Mouse (Mus musculus): ENCODE measurements at regions not wholly inside any gene's neighbourhood (a gene's known extent, or its start where the extent isn't known, plus 50 kb on each side); places are given as distances from the start of the nearest gene placed in this dataset.

DNA sequence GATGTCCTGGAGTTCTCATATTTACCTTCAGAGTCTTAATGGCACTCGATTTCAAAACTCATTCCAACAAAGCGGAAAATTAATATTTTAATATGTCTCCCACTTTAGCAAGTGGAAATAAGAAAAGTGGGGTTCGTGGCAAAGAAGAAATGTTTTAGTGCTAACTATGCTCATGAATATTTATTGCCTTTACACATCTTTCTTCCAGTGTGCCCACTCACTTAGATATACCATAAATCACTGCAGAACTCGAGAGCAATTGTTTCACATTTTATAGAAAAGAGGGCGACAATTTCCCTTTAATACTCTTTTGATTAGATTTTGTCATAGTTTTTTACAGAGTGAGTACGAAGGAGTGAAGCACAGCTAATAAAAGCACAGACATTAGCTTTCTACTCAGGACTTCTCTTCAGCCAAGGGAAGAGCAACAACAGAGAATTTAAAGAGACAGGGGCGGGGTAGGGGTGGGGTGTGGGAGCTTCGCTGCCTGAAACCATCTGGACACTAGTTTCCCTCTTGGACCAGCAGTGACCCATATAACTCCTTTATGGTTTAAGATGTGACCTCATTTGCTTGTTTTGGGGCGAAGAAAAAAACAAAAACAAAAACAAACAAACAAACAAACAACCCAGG lies 207.6 kb upstream of the Negr1 start:
- no peaks in the 10 kb centered on the region for H3K4me1 ChIP-seq (ENCODE audit: control insufficient read depth, insufficient read depth, low read length)
- no peaks in the 10 kb centered on the region for H3K36me3 ChIP-seq (ENCODE audit: control insufficient read depth, insufficient read depth, low read length)
- no peak overlapping the region for H3K4me3 ChIP-seq (ENCODE audit: insufficient read depth, low read depth, low read length)
- 56% methylated on average over 9 of the region's 9 CpGs for WGBS
- TF ChIP-seq CTCF (conservative IDR thresholded peaks at IDR 0.05; ENCODE audit: insufficient read depth, insufficient read length, low read depth, low read length), result no peak
- TF ChIP-seq POLR2A (IDR thresholded peaks at IDR 0.05; ENCODE audit: low read depth, low read length), result no peak
- DNase-seq, result no peak
- H3K27me3 ChIP-seq (replicated peaks; ENCODE audit: control insufficient read depth, insufficient read depth, low read length), result no peaks in the 10 kb centered on the region
- no peak overlapping the region for H3K27ac ChIP-seq (ENCODE audit: insufficient read depth, low read depth, low read length)

DNA sequence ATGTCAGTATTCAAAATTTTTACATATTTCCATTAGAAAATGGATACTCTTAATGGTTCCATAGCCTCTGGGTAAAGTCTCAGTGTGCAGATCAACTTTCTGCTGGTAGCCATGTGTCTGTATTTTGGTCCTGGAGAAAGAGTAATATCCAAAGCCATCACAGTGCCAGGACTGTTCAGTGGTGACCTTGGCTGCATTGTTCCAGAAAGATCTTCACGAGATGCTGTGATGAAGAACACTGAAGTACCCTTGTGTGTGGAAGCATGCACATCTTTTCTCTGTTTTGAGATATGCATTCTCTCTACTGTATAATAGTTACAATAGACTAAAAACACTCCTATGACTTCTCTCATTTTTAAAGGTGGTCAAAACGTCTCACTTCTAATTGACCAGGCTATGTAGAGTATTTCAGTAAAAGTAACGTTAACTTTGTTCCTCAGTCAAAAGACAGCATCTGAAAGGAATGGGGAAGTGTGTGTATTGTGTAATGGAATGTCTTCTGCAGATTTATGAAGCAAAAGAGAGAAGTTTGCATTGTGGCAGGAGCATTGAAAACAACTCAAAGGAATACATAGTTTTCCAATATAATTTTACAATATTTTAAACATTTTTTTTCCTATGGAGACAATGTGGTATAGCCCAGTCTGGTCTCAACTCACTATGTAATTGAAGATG lies 192.8 kb upstream of the Negr1 start:
- no peaks in the 10 kb centered on the region for H3K4me1 ChIP-seq (ENCODE audit: control insufficient read depth, insufficient read depth, low read length)
- H3K4me3 ChIP-seq (ENCODE audit: insufficient read depth, low read depth, low read length), result no peak overlapping the region
- 70% methylated on average over 3 of the region's 3 CpGs for WGBS
- no peaks in the 10 kb centered on the region for H3K27me3 ChIP-seq (replicated peaks; ENCODE audit: control insufficient read depth, insufficient read depth, low read length)
- H3K27ac ChIP-seq (ENCODE audit: insufficient read depth, low read depth, low read length), result no peak overlapping the region
- TF ChIP-seq POLR2A (IDR thresholded peaks at IDR 0.05; ENCODE audit: low read depth, low read length) (no peak), CTCF (conservative IDR thresholded peaks at IDR 0.05; ENCODE audit: insufficient read depth, insufficient read length, low read depth, low read length) (no peak)
- H3K36me3 ChIP-seq (ENCODE audit: control insufficient read depth, insufficient read depth, low read length), result no peaks in the 10 kb centered on the region
- no peak for DNase-seq

DNA sequence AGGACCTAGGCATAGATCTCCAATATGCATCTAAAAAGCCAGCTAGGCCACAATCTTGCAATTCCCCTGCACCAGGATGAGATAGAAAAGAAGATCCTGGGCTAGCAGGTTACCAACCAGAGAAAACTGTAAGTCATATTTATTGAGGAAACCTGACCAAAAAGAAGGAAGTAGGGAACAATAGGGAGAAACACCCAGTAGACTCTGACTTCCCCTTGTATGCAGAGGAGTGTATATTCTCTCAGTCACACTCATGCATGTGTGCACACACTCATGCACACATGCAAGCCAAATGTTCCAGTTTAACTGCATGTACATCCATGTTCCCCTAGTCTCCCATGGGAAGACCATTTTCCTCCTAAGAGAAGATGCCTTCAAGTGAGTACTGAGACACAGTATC lies 184.9 kb upstream of the Negr1 start:
- Histone ChIP-seq H3K27ac (ENCODE audit: insufficient read depth, low read depth, low read length) (no peak overlapping the region), H3K27me3 (replicated peaks; ENCODE audit: control insufficient read depth, insufficient read depth, low read length) (no peaks in the 10 kb centered on the region), H3K36me3 (ENCODE audit: control insufficient read depth, insufficient read depth, low read length) (no peaks in the 10 kb centered on the region), H3K4me3 (ENCODE audit: insufficient read depth, low read depth, low read length) (no peak overlapping the region), H3K4me1 (ENCODE audit: control insufficient read depth, insufficient read depth, low read length) (no peaks in the 10 kb centered on the region)
- no peak for DNase-seq
- TF ChIP-seq POLR2A (IDR thresholded peaks at IDR 0.05; ENCODE audit: low read depth, low read length) (no peak), CTCF (conservative IDR thresholded peaks at IDR 0.05; ENCODE audit: insufficient read depth, insufficient read length, low read depth, low read length) (no peak)

DNA sequence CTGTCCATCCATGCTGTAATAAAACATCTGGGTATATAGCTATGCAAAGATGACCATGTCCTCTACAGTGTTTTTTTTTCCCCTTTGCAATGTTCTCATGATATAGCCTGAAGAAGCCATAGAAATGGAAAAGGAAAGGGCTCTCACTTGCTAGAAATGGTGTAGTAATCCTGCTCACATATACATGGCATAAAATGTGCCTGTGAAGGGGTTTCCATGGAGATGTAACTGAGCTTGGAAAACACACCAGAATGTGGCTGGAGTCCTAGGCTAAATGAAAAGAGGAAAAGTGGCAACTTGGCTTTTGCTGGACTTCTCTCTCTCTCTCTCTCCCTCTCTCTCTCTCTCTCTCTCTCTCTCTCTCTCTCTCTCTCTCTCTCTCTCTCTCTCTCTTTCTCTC lies 178.7 kb upstream of the Negr1 start:
- Histone ChIP-seq H3K27me3 (replicated peaks; ENCODE audit: control insufficient read depth, insufficient read depth, low read length) (no peaks in the 10 kb centered on the region), H3K36me3 (ENCODE audit: control insufficient read depth, insufficient read depth, low read length) (no peaks in the 10 kb centered on the region), H3K4me3 (ENCODE audit: insufficient read depth, low read depth, low read length) (no peak overlapping the region), H3K27ac (ENCODE audit: insufficient read depth, low read depth, low read length) (no peak overlapping the region), H3K4me1 (ENCODE audit: control insufficient read depth, insufficient read depth, low read length) (no peaks in the 10 kb centered on the region)
- no peak for DNase-seq
- TF ChIP-seq CTCF (conservative IDR thresholded peaks at IDR 0.05; ENCODE audit: insufficient read depth, insufficient read length, low read depth, low read length) (no peak), POLR2A (IDR thresholded peaks at IDR 0.05; ENCODE audit: low read depth, low read length) (no peak)

DNA sequence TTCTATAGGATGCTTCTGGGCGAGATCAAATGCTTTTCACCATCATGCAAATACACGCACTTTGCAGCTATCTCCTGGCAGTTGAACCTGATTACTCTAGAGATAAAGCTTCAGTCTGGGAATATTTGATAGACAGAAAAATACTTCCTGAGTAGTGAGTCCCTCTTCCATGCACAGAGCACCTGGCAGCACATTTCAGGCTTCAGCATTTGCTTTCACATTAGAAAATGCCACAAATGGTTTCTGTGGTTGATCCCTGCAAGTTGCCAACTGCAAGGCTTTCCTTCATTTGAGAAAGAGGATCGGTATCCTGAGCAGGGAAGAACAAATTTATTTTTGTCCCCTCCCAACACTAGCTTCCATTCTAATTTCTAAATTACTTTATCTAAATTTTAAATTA lies 155.5 kb upstream of the Negr1 start:
- H3K4me3 ChIP-seq (ENCODE audit: insufficient read depth, low read depth, low read length), result no peak overlapping the region

DNA sequence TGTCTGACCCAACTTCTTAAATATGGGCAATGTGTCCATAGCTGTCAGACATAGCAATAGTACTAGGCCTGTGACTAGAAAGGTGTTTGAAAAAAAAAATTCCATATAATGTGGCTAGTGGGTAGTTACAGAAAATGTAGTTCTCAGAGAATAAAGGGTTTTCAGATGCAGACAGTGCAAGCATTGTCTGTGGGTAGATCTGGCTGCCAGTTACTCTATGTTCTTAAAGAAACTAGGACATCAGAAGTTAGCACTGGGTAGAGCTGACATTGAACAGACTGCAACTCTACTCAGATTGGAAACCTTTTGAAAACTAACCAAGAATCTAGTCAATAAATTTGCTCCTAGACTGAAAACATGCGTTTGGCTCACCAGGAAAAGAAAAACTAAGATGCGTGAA lies 154.5 kb upstream of the Negr1 start:
- DNase-seq, result no peak
- WGBS, result 84% methylated on average over 2 of the region's 2 CpGs
- Histone ChIP-seq H3K27me3 (replicated peaks; ENCODE audit: control insufficient read depth, insufficient read depth, low read length) (no peaks in the 10 kb centered on the region), H3K27ac (ENCODE audit: insufficient read depth, low read depth, low read length) (no peak overlapping the region), H3K4me3 (ENCODE audit: insufficient read depth, low read depth, low read length) (no peak overlapping the region), H3K4me1 (ENCODE audit: control insufficient read depth, insufficient read depth, low read length) (no peaks in the 10 kb centered on the region), H3K36me3 (ENCODE audit: control insufficient read depth, insufficient read depth, low read length) (no peaks in the 10 kb centered on the region)
- TF ChIP-seq POLR2A (IDR thresholded peaks at IDR 0.05; ENCODE audit: low read depth, low read length) (no peak), CTCF (conservative IDR thresholded peaks at IDR 0.05; ENCODE audit: insufficient read depth, insufficient read length, low read depth, low read length) (no peak)

More for the DNA sequence above, 155.5 kb upstream of the Negr1 start:
- H3K4me1 ChIP-seq (ENCODE audit: control insufficient read depth, insufficient read depth, low read length), result no peaks in the 10 kb centered on the region
- no peak overlapping the region for H3K27ac ChIP-seq (ENCODE audit: insufficient read depth, low read depth, low read length)
- no peaks in the 10 kb centered on the region for H3K36me3 ChIP-seq (ENCODE audit: control insufficient read depth, insufficient read depth, low read length)
- DNase-seq, result no peak
- no peaks in the 10 kb centered on the region for H3K27me3 ChIP-seq (replicated peaks; ENCODE audit: control insufficient read depth, insufficient read depth, low read length)
- 89% methylated on average over 3 of the region's 3 CpGs for WGBS
- TF ChIP-seq POLR2A (IDR thresholded peaks at IDR 0.05; ENCODE audit: low read depth, low read length), result no peak
- no peak for TF ChIP-seq CTCF (conservative IDR thresholded peaks at IDR 0.05; ENCODE audit: insufficient read depth, insufficient read length, low read depth, low read length)

DNA sequence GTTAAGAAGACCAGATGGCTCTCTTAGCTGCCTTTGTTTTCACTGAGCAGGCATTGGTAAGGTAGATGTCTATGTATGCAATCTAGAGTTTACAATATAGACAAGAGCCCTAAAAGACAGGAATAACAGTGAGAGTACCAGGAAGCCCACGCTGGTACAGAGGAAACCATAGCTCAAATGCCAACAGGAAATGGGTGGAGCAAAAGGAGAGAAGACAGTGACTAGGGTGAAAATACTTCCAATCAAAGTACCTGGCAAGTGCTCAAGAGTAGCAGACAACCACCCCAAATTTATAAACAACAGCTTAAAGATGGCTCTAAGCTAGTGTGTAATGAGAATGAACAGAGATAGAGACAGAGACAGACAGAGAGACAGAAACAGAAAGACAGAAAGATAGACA lies 151.5 kb upstream of the Negr1 start:
- 20% methylated on average over 1 of the region's 1 CpGs for WGBS
- no peak overlapping the region for H3K4me3 ChIP-seq (ENCODE audit: insufficient read depth, low read depth, low read length)
- no peaks in the 10 kb centered on the region for H3K4me1 ChIP-seq (ENCODE audit: control insufficient read depth, insufficient read depth, low read length)
- H3K36me3 ChIP-seq (ENCODE audit: control insufficient read depth, insufficient read depth, low read length), result no peaks in the 10 kb centered on the region
- H3K27ac ChIP-seq (ENCODE audit: insufficient read depth, low read depth, low read length), result no peak overlapping the region
- TF ChIP-seq CTCF (conservative IDR thresholded peaks at IDR 0.05; ENCODE audit: insufficient read depth, insufficient read length, low read depth, low read length) (no peak), POLR2A (IDR thresholded peaks at IDR 0.05; ENCODE audit: low read depth, low read length) (no peak)
- H3K27me3 ChIP-seq (replicated peaks; ENCODE audit: control insufficient read depth, insufficient read depth, low read length), result no peaks in the 10 kb centered on the region
- DNase-seq, result no peak
